27 mouse cellular contexts compared by ENCODE assay signal in the genomic region with DNA sequence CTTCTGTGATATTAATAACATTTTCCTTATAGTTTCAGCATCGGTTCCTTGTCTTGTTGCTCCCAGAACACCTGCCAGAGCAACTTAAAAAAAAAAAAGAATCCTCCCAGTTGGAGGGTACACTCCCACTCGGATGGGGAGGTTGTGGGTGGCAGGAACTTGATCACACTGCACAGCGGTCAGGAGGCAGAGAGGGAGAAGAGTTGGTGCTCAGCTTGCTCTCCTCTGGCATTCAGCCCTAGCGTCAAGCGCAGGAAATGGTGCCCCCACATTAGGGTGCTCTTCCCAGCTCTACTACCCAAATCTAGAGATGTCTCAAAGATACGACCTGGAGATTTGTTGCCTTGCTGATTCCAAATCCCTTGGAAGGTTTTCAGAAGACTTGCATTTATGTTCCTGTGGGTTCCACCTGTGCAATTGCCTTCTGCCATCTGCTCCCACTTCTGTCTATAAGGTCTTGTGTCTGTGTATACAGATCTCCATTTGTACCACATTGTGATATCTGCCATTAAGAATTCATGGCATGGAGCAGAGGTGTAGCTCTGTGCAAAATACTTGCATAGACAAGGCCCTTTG. TPM values are rescaled to one million over a fixed set of nuclear protein-coding genes. Genes with fewer than 3 reads are reported as not detected.
A peak's percentile ranks its signal among the peaks of the same experiment; 100 is the strongest.
DNase-seq lines count a peak whose midpoint lies in the region; ATAC-seq and TF ChIP-seq lines count a peak whose summit lies in the region.
"Had no signal": no experiment of that assay in that cellular context is flagged by ENCODE, and none has a peak within 500 bp of the region (broad histone marks: within the 10 kb centered on the region; RNA-seq: fewer than 3 reads in every experiment).

No protein-coding gene starts in this region.

- no peak for TF ChIP-seq POLR2A in olfactory bulb, adult 2 months (IDR thresholded peaks at IDR 0.05; ENCODE audit: insufficient read depth, low read depth, low read length)

- 0 out of 2 replicates have a peak, but pooled peaks have one; percentile 13 for TF ChIP-seq CTCF in layer of hippocampus, adult 2 months (conservative IDR thresholded peaks at IDR 0.05)
- TF ChIP-seq CTCF in olfactory bulb, adult 2 months (IDR thresholded peaks at IDR 0.05; ENCODE audit: insufficient read depth, low read depth, low read length): no peak

- WGBS in olfactory bulb, adult 2 months: 34% methylated on average over 6 of the region's 6 CpGs

- no peak for ATAC-seq in cerebellum, adult (ENCODE audit: insufficient number of reproducible peaks, low FRiP score, low TSS enrichment)
- ATAC-seq: forebrain, embryonic 13.5 days; midbrain, embryonic 13.5 days had no signal

- DNase-seq in cerebellum, adult 18-20 months: peak; percentile 42 to 47
- DNase-seq in layer of hippocampus, adult 2 months (ENCODE audit: low spot score in 2 of 2): no peak
- DNase-seq in layer of hippocampus, adult 9-11 months: no peak
- peak; percentile 63 for DNase-seq in right cerebral cortex, adult 18-20 months
- DNase-seq in right cerebral cortex, postnatal 14 days: no peak
- no peak for DNase-seq in thymus, postnatal 14 days
- DNase-seq: adrenal gland, adult 8-10 months; gastrocnemius, adult 2 months; heart, postnatal 10 days; kidney, adult 2 months; kidney, postnatal 36 days; layer of hippocampus, postnatal 36 days; liver; right cerebral cortex, postnatal 4 days; thymus, adult 18-20 months; thymus, postnatal 36 days had no signal

- peak overlapping the region; percentile 93 for H3K27ac ChIP-seq in layer of hippocampus, adult 2 months
- peak overlapping the region; percentile 62 for H3K27ac ChIP-seq in olfactory bulb, adult 2 months (ENCODE audit: insufficient read depth, low read depth, low read length)
- H3K27ac ChIP-seq: embryonic facial prominence, embryonic 10.5 days; embryonic facial prominence, embryonic 15.5 days; forebrain, embryonic 13.5 days; heart, embryonic 13.5 days; hindbrain, embryonic 14.5 days; lung, embryonic 15.5 days; midbrain, embryonic 13.5 days; stomach, postnatal 0 days had no signal

- H3K4me3 ChIP-seq in layer of hippocampus, adult 2 months: no peak overlapping the region
- no peak overlapping the region for H3K4me3 ChIP-seq in olfactory bulb, adult 2 months (ENCODE audit: insufficient read depth, low read depth, low read length)
- H3K4me3 ChIP-seq: embryonic facial prominence, embryonic 10.5 days; embryonic facial prominence, embryonic 15.5 days; forebrain, embryonic 13.5 days; gastrocnemius, adult 2 months; heart, embryonic 13.5 days; liver, embryonic 15.5 days; lung, embryonic 15.5 days; midbrain, embryonic 13.5 days had no signal

- peaks cover 40% of the 10 kb centered on the region for H3K4me1 ChIP-seq in olfactory bulb, adult 2 months (ENCODE audit: control insufficient read depth, insufficient read depth, low read length)

RNA-seq across cellular contexts. Expression of a gene that starts 16.7 kb away (rescaled TPM):
- total RNA-seq in layer of hippocampus, adult 2 months (2021): 100 to 1,000 TPM; 360 to 361 TPM
- 89.7 TPM in 1 of 2 replicates, not detected in the other for polyA plus RNA-seq in olfactory bulb, adult 2 months (2012; ENCODE audit: insufficient read depth, insufficient read length, low replicate concordance, missing spikeins)

RNA-seq across cellular contexts. Expression of a gene that starts 43.8 kb away (rescaled TPM):
- total RNA-seq in layer of hippocampus, adult 2 months (2021): 10 to 100 TPM; 68.2 to 76.8 TPM
- not detected in 2 replicates for polyA plus RNA-seq in olfactory bulb, adult 2 months (2012; ENCODE audit: insufficient read depth, insufficient read length, low replicate concordance, missing spikeins)

Comparison
In these comparisons a context has a peak if more than half of its experiments do, and no peak if none do; other contexts are left out.
1. DNase-seq: peak in cerebellum, adult 18-20 months (2 of 2) and right cerebral cortex, adult 18-20 months (single experiment); none in layer of hippocampus, adult 2 months (0 of 2), layer of hippocampus, adult 9-11 months (single experiment), right cerebral cortex, postnatal 14 days (single experiment) and thymus, postnatal 14 days (single experiment).